In the genomic region with DNA sequence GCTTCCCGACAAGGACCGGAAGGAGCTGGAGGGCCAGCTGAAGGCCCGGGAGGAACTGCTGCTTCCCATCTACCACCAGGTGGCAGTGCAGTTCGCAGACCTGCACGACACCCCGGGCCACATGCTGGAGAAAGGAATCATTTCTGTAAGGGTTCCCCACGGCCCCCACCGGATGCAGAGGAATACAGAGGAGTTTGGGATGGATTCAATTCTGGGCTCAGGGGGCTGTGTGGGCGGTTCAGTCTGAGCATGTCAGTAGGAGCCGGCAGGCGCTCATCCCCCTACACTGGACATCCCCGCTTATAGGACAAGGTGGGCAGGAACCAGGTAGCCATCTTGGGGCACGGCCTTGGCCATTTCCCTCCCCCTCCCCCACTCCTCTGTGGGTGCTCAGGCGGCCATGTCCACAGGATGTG, we compare ENCODE assay signal across 8 mouse cellular contexts. TPM values are rescaled to one million over a fixed set of nuclear protein-coding genes. Genes with fewer than 3 reads are reported as not detected.
DNase-seq lines count a peak whose midpoint lies in the region; ATAC-seq and TF ChIP-seq lines count a peak whose summit lies in the region.

No protein-coding gene starts in this region.

- no peak overlapping the region for H3K4me3 ChIP-seq in cerebellum, adult 2 months (replicated peaks; ENCODE audit: insufficient read depth, low read depth, low read length)
- peak overlapping the region; percentile 14; the same call in 1 of the 2 replicates for H3K4me3 ChIP-seq in hindbrain, embryonic 13.5 days

- TF ChIP-seq CTCF in cerebellum, adult 2 months (IDR thresholded peaks at IDR 0.05; ENCODE audit: borderline replicate concordance, insufficient read depth, low read depth, low read length) = peak; percentile 89

- no peaks in the 10 kb centered on the region for H3K4me1 ChIP-seq in cerebellum, adult 2 months (ENCODE audit: control insufficient read depth, insufficient read depth, low read length)
- H3K4me1 ChIP-seq in hindbrain, embryonic 13.5 days (replicated peaks) = peaks cover 7% of the 10 kb centered on the region

- H3K27me3 ChIP-seq in cerebellum, adult 2 months (ENCODE audit: control insufficient read depth, insufficient read depth, low read length) = no peaks in the 10 kb centered on the region
- peaks cover 66% of the 10 kb centered on the region for H3K27me3 ChIP-seq in hindbrain, embryonic 13.5 days

- WGBS in cerebellum, adult 2 months = 16% methylated on average over 14 of the region's 14 CpGs
- WGBS in hindbrain, embryonic 13.5 days = 17% methylated on average over 14 of the region's 14 CpGs

- no peaks in the 10 kb centered on the region for H3K9me3 ChIP-seq in hindbrain, embryonic 13.5 days

- H3K27ac ChIP-seq in cerebellum, adult 2 months (ENCODE audit: insufficient read depth, low read length) = no peak overlapping the region
- H3K27ac ChIP-seq in hindbrain, embryonic 13.5 days = no peak overlapping the region

- no peak for TF ChIP-seq POLR2A in cerebellum, adult 2 months (IDR thresholded peaks at IDR 0.05; ENCODE audit: borderline replicate concordance, insufficient read depth, low read length)

- peak; percentile 62 for DNase-seq in Muller cell, postnatal 12 days (ENCODE audit: inconsistent ontology term)
- DNase-seq in cerebellum, adult 2 months = peak; percentile 54 to 69
- peak; percentile 18 to 76 for DNase-seq in frontal cortex, adult 2 months (ENCODE audit: extremely low spot score in 1 of 2, low spot score in 1 of 2)
- peak; percentile 64 to 70 for DNase-seq in layer of hippocampus, postnatal 36 days
- DNase-seq in lung, postnatal 4 days = peak; percentile 70 to 81
- peak; percentile 70 to 85 for DNase-seq in right cerebral cortex, postnatal 10 days (ENCODE audit: low spot score in 2 of 2)
- DNase-seq in urinary bladder, postnatal 25 days (ENCODE audit: low spot score) = peak; percentile 70

- no peaks in the 10 kb centered on the region for H3K36me3 ChIP-seq in hindbrain, embryonic 13.5 days

- H3K4me2 ChIP-seq in hindbrain, embryonic 13.5 days = peak overlapping the region; percentile 39

- peak; percentile 69 for ATAC-seq in hindbrain, embryonic 13.5 days (ENCODE audit: low FRiP score)

- H3K9ac ChIP-seq in hindbrain, embryonic 13.5 days = peak overlapping the region; percentile 16; the same call in 1 of the 2 replicates

RNA-seq across cellular contexts. Expression of a gene that starts 25.4 kb away (rescaled TPM):
- not detected in 2 replicates for polyA plus RNA-seq in cerebellum, adult 2 months (2012; rRNA removed)
- not detected in 2 replicates for polyA plus RNA-seq in frontal cortex, adult 2 months (2012; rRNA removed)
- 1.0 and 2.9 TPM in 2 replicates for polyA plus RNA-seq in hindbrain, embryonic 13.5 days (2015; fragmentation: Nextera tagmentation; extraction: Ambion mirVana)
- not detected for total RNA-seq in layer of hippocampus, postnatal 36 days (2021)

RNA-seq across cellular contexts. Expression of a gene that starts 40.8 kb away (rescaled TPM):
- polyA plus RNA-seq in cerebellum, adult 2 months (2012; rRNA removed) = 0.67 and 0.69 TPM in 2 replicates
- 2.2 and 2.4 TPM in 2 replicates for polyA plus RNA-seq in frontal cortex, adult 2 months (2012; rRNA removed)
- 0.93 and 1.3 TPM in 2 replicates for polyA plus RNA-seq in hindbrain, embryonic 13.5 days (2015; fragmentation: Nextera tagmentation; extraction: Ambion mirVana)
- total RNA-seq in layer of hippocampus, postnatal 36 days (2021) = 1 to 10 TPM; 2.0 to 3.0 TPM
